Mouse (Mus musculus): ENCODE results near the gene Yipf3.

Gene Yipf3

DNA sequence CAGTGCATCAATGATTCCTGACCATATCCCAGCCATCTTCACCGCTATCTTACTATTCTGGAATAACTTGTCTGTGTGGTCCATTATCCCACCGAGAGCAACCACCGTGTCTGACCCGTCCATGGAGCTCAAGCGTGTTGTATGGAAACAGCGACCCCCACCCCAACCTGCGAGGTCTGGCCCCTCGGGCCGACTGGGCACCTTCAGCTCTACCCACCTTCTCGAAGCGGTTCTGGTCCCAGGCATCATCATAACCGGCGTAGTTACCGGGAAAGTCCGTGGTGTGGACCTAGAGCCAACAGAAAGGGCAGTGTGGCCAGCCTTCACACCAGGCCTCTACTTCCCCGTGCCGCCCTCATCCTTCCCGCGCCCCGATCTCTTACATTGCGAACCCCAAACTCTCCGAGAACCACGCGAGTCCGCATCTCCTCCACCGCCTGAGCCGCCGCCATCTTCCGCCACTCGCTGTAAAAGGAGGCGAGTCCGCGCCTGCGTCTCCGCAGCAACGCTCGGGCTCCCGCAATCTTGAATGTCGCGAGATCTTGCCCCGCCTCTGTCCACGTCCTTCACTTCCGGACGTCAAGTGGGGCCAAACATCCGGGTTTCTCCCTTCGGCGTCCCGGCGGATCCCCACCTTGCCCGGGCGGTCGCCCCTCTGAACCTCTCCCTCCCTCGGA, at the start of gene Yipf3, which contains the start of gene Polr1c:
Gene Yipf3, plus strand, starts transcription at position 569 of the 677 bp plus-strand sequence.
Gene Polr1c, minus strand, starts transcription at position 543 of the 677 bp plus-strand sequence.
- peak; percentile 94 for DNase-seq

DNA sequence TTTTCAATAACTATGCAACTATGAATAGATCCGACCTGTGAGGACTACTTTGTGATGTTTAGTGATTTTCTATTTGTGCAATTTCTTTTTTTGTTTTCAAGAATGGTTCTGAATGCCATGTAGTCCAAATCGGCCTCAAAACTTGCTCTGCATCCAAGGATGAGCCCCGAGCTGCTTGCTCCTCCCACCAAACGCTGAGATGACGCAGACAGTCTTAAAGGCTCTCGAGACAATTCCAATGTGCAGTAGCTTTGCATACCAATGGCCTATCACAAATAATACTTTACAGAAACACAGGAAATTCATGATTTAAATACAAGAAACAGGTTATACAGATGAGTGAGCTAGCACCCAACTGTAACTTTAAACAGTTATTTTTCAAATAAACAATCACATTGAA, 46.7 kb upstream of the Yipf3 start:
- peak; percentile 63 for DNase-seq

DNA sequence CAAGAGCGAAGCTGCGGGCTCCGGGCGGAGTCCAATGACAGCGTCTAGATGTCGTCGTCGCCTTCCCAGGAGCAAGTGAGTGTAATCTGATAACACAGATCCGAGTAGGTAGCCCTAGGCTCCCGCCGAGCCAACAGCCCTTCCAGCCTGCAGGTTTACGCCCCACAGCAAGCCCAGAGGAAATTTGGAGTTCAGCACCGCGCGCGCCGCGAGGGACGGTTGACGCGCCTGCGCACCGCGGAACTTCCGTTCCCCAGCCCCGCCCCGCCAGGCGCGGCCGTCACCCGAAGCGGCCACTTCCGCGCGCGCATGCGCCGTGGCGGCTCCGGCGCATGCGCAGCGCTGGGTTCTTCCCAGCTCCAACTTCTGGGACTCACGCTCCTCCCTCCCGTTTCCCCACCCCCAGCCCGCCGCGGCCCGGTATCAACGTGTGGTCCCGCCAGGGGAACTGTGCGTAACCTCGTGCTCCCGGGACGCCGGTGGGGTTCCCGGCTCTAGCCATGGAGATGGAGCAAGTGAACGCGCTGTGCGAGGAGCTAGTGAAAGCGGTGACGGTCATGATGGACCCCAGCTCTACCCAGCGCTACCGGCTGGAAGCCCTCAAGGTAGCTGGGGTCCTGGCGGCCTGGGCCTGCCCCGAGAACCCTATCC, 45.3 kb upstream of the Yipf3 start, which contains the start of the genes Polh and Xpo5:
Gene Polh, minus strand, starts transcription at position 225 of the 651 bp plus-strand sequence.
Gene Xpo5, plus strand, starts transcription at position 362 of the 651 bp plus-strand sequence.
- DNase-seq, result peak; percentile 96

DNA sequence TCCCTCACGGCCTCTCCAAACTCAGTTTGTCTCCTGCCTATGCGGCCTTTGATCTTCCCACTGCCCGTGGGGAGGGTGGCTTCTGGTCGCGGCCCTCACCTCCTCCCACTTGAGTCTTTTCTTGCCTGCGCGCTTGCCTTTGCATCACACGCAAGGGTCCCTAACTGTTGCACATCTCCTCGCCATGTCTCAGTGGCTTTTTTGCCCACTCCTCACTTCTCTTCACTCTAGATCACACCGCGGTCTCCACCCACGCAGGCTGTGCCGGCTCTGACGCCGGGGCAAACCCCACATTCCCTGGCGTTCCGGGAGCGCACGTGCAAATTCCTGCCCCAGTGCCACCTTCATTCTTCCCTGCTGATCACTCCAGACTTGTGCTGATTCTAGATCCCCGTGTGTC, 44.8 kb upstream of the Yipf3 start:
- no peak for DNase-seq

DNA sequence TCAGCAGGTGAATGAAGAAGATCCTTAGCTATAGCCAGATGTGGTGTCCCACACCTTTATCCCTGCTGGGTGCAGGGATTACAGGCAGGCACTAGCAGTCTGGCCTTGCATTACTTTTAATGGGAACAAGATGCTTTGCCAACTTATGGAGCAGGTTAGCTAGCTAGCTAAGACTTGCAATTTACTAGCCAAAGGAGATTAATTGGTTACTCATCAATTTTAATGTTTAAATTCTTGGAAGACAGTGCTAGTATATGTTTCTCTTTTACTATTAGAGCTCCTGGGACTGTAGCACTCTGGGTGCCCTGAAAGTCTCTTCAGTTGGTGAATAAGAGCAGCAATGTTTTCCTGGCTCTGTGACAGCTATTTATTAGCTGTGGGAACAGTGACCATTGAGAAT, 41.2 kb upstream of the Yipf3 start:
- DNase-seq, result no peak

DNA sequence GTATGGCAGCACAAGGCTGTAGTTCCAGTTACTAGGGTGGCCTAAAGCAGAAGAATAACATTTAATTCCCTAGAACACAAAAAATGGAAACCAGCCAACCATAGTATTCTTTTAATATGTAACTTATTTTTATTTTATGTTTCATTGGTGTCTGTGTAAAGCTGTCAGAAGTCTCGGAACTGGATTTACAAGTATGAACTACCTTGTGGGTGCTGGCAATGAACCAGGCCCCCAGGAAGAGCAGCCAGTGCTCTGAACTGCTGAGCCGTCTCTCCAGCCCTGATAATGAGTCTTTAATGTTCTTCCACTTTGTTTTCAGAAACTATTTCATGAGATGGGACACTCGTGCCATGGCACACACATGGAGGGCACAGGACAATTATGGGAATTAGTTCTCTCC, 37.3 kb upstream of the Yipf3 start:
- no peak for DNase-seq

DNA sequence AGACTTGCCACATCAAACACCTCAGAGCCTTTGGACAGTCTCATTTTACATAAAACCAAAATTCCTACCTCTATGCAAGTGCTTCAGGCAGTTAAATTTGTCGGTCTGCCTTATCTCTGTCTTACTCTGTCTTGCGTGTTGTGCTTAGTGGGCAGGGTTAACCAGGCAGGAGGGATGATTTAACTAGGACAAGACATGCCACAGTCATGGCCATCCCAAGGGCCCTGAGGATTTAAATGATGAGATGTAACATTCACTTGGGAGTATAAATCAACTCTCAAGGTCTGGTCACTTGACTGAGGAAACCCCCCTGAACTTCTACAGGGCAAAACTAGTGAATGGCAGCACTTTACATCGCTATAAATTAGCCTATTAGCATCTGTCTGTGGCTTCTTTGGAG, 26.3 kb upstream of the Yipf3 start:
- DNase-seq, result no peak

DNA sequence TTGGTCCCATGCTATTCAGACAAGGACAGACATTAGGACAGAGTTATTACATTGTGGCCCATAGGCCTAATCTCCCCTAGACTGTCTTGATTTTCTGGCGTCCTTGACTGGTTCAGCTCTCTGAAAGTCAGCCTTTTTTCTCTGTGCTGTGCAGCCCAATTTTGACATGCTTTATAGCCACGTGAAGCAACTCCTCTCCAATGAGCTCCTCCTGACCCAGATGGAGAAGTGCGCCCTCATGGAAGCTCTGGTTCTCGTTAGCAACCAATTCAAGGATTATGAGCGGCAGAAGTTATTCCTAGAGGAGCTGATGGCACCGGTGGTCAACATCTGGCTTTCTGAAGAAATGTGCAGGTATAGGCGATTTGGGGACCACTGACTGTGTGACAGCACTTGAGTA, 20.3 kb upstream of the Yipf3 start:
- DNase-seq, result no peak

DNA sequence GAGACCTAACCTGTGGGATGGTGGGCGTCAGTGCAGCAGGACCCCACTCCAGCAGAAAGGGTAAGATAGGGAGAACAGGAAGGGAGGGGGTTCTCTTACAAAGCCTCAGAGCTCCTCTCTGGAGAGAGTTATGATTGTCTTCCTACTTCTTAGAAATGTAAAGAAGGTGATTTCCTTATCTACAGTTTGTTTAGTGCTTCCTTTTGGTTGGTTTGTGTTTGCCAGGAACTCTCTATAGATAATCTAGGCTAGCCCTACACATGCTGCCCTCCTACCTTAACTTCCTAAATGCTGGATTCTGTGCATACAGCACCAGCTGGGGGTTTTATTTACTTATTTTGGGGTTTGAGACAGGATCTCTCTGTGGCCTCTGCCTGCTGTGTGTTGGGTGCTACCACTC, 11.8 kb upstream of the Yipf3 start:
- DNase-seq, result no peak

DNA sequence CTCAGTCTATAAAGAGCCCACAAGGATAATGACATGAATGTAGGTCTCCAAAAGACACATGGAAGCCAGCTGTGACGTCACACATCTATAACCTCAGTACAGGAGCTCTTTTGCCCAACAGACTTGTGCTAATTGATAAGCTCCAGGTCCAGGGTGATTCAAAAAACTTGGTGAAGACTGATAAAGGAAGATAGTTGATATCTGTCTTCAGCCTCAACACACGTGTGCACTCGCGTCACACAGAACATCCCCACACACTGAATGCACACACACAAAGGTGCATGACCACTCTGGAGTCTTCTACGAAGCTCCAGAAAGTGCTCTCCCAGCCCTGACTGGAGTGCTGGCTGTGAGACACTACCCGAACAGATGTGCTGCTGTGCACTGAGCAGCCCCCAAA, 10.8 kb upstream of the Yipf3 start:
- DNase-seq, result no peak

DNA sequence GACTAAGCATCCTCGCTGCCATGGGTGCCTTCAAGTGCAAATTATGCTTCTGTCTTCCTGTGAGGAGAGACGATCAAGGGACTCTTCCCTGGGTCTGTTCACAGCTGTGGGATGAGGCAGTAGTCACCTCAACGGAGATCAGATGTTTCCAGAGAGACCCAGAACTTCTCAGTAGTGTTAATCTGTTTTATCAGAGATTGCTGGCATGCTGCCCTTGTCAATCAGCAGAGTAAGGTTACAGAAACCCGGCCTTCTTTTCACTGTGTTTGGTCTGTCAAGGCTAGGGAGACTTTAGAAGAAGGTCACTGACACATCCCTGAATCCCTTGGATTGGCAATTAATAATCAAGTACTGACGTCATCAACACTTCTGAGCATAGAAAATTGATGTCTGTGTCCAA, 10.4 kb upstream of the Yipf3 start:
- DNase-seq, result no peak

DNA sequence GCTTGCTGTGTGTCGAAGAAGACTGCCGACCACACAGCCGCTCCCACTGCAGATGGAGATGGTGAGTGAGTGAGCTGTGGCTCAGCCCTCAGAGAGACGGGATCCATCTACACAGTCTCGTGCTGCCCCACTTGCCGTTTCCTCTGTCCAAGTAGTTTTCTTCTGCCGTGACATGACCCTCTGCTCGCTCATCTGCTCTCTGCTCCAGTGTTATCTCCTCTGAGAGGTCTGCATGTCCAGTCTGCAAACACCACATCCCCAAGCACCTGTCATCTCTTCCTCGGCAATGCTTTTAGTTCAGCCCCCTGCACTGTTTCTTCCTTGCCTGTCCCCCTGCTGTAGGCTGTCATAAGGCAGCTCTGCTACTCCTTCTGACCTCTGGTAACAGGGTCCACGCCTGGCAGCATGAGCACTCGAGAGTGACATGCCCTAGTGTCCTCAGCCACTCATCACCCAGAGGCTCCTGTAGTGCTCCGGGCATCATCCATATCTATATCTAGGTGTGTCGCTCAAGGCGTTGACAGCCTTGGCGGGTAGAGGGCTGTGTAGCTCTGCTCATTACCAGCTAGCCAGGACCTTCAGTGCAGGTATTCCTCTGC, 8.3 kb upstream of the Yipf3 start:
- DNase-seq, result no peak

DNA sequence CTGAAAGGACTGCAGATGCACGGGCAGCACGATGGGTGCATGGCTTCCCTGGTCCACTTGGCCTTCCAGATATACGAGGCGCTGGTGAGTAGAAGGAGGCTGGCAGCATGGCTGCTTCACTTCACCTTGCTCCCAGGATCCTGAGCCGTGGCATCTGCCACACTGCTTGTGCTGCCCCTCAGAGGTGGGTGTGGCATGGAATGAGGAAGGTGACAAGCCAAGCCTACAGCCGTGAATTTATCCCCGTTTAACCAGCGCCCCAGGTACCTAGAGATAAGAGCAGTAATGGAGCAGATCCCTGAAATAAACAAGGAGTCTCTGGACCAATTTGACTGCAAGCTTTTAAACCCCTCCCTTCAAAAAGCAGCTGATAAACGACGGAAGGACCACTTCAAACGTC, 6.4 kb upstream of the Yipf3 start:
- DNase-seq, result no peak

DNA sequence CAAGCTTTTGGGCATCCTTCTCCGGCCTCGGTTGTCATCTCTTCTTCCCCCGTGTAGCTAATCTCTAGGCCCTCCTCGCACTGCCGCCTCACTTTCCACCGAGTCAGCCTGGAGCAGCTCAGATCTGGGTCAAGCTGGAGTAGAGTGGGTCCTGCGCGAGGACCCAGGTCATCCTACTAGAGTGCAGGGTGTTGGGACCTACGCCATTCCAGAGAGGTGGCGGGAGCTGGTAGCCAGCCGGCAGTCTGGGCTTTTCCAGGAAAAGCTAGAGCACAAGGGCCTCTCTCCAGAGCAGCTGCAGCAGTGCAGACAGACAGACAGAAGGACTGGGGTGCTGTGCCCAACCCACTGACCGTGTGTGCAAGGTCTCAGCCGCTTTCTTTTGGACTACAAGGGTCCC, 5.6 kb upstream of the Yipf3 start:
- no peak for DNase-seq

DNA sequence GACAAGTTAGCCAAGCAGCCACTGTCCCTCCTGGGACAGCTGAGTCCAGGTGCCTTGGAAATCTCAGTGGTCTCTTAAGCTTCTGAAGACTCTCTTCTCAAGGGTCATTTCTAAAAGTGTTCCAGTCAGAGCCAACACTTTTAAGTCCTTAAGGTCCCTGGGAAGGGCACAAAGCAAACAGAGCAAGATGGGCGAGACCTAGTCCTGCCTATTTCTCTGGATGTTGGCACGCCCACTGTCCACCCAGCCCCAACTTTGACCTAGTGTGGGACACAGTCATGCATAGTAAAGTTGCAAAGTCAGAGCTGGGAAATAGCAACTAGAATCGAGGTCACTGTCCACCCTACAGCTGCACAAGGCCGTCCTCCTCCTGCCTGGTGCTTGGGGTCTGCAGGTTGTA, 4.9 kb upstream of the Yipf3 start:
- DNase-seq, result no peak

DNA sequence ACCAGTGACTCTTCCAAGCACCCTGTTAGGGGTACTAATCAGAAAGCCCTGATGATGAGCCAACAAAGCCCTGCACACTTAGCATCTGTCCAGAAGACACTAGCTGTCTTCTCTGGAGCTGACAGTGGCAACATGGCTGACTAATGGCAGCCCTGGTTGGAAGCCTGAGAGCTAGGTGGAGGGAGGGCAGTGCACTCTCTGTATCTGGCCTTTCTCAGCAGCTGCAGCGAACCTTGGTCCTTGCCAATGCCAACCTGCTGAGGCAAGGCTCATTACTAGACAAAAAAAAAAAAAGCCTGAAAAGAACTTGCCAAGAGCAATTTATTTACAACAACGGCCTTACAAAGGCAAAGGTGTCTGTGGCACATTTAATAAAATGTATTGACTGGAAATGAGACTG, 4.3 kb upstream of the Yipf3 start:
- DNase-seq, result no peak

DNA sequence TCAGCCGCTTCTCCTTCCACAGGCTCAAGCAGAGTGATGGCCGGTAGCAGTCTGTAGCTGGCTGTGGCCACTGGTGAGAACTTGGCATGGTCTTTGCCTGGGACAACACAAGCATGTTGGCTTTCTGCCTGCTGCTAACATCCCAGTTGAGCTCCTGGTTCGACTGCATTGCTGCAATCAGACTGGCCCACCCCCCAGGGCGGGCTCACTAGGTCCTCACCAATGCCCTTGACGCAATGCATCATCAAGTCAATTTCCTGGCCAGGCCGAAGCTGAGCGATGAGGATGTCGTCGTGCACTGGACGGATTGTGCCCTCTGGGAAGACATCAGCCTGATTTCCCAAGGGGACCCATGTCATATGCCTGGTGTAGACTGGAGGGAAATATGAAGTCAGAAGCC, 3.3 kb upstream of the Yipf3 start:
- no peak for DNase-seq

DNA sequence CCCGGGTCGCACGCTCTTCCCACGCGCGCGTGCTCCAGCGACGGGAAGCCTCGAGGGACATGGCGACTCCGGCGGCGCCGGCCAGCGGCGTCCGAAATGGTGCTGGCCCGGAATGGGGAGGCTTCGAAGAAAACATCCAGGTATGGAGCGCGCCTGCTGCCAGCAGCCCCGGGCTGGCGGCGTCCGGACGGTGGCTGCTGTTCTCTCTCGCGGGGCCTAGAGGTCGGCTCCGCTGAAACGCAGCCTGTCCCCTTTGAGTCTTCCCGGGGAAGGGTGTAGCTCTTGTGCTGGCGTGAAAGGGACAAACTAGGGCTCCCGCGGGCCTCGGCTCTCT, 276 bp downstream of the Yipf3 start:
- no peak for DNase-seq

DNA sequence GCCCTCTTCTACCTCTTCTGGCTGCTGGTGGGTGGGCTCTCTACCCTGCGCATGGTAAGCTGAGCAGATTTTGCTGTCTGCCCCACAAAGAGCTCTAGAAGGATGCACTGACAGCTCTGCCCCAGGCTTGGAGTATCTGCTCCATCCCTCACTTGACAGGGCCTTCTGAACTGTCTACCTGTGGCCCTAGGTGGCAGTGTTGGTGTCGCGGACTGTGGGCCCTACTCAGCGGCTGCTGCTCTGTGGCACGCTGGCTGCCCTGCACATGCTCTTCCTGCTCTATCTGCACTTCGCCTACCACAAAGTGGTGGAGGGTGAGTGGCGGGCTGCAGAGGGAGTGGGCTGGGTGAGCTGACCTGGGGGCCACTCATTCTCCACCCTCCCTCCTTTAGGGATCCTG, 3.3 kb downstream of the Yipf3 start:
- DNase-seq, result peak; percentile 21

DNA sequence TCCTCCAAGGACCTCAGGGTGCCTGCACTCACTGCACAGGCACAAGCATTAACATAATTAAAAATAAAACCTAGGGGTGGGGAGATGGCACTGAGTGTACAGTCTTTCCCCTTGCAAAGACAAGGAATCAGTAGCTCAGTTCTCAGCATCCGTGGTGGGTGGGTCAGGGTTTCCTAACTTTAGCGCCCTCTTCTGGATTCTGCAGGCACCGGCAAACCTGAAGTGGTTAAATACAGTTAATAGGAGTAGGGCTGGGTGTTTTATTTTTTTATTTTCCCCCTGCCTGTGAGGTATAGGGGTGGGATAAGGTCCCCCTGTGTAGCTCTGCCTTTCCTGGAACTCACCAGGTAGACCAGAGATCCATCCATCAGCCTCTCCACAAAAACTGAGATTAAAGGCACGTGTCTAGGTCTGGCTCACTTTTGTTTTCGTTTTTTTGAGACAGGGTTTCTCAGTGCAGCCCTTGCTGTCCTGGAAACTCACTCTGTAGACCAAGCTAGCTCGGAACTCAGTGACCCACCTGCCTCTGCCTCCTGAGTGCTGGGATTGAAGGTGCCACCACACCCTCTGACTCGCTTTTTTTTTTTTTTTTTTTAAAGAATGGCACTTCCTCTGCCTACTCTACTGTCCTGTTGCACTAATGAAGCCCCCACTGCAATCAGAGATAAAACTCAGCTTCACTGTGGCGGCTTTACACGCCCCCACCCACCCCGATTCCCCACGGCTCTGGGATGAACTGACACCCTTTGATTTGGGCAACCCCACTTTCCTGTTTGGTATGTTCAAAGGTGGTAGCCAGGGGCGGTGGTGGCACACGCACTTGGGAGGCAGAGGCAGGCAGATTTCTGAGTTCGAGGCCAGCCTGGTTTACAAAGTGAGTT, 4.9 kb downstream of the Yipf3 start:
- peak; percentile 55 for DNase-seq

DNA sequence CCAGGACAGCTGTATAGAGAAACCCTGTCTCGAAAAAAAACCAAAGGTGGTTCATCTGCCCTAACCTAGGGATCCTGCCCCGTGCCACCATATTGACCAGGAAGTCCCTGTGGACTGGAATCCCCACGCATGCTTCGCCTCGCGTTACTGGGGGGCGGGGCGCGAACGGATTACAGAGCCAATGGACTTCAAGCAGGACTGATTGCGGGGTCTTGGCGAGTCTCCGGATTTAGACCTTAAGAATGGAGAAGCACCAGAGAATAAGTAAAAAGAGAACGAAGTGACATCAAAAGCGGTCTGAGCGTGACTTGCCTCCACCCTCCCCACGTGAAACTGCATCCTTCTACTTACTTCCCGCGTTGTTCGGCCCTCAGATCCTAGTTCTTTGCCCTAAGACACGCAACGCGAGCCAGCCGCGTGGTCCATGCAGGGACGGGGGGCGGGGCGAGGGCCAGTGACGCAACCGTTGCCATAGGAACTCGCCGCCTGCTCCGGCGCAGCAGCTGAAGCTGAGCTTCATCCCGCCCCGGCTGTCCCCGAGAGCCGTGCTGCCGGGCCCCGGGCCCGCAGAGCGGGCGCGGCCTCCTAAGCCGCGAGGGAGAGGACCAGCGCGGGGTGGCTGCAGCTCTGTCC, 5.7 kb downstream of the Yipf3 start, which contains the start of gene Lrrc73:
Gene Lrrc73, plus strand, starts transcription at position 80 of the 633 bp plus-strand sequence.
- DNase-seq, result peak; percentile 90

DNA sequence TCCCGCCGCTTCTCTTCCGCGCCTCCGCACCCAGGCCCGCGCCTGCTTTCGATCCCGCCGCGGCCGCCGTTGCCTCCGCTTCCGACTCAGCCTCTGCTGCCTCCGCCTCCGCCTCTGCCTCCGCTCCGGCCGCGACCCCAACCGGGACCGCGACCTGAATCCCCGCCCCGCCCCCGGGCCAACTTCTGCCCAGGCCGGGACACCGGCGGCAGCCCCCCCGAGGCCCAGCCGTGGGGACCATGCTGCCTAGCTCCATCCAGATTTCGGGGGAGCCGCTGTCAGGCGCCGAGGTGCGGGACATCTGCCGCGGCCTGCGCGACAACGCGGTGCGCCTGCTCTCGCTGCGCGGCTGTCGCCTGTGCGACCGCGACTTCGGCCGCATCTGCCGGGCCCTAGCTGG, 6.2 kb downstream of the Yipf3 start:
- no peak for DNase-seq

DNA sequence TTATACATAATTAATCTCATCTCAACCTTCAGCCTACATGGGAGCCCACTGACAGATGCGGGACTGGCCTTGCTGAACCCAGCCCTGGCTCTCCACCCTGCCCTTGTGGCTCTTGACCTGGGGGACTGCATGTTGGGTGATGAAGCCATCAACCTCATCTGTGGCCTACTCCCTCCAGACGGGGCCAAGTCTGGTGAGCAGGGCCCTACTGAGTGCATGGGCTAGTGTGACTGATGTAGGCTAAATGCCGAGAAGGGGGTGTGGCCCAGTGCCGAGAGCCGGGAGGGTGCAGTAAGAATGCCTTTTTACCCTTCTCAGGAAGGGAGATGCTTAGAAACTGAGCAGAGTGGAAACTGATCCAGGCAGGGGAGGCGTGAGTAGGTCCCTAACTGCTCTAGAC, 7.3 kb downstream of the Yipf3 start:
- no peak for DNase-seq

Measured in liver (tissue).